Mouse (Mus musculus) ES-E14 (cell line): ENCODE measurements around the gene Cyb561.

Source experiments
- HCFC1 ChIP-seq: IDR thresholded peaks from 2 replicates; pipeline ENCODE4 v1.6.1; 2012; ENCODE audit warnings: low read length, inconsistent platforms, borderline replicate concordance; ENCODE audit not compliant: insufficient read depth
- MAFK ChIP-seq: IDR thresholded peaks from 2 replicates; pipeline ENCODE4 v1.6.1; 2014; ENCODE audit warnings: mild to moderate bottlenecking, low read depth, low read length, inconsistent platforms; ENCODE audit not compliant: insufficient read depth
- ZC3H11A ChIP-seq: IDR thresholded peaks from 2 replicates; pipeline ENCODE4 v1.6.1; 2012; ENCODE audit warnings: low read depth, mild to moderate bottlenecking, inconsistent platforms, low read length, borderline replicate concordance
- ZNF384 ChIP-seq: IDR thresholded peaks from 2 replicates; pipeline ENCODE4 v1.6.1; 2012; ENCODE audit warnings: low read depth, low read length, inconsistent platforms

DNA sequence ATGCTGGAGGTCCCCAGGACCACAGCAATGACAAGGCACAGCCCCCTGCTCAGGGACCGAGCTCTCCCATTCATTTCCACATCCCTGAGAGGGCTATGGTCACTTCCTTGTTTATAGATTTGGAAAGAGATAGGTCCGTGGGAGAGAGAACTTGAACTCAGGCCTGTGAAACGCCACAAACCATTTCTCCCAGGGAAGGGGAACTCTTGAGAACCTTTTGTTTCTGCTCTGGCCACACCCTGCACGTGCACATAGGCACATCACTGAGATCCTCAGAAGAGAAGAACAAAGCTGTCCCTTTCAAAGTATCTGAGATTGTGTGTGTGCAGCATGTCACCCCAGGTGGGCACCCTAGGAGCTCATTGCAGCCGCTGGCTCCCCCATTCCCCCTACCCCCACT is 25.5 kb upstream of the Cyb561 start:
- TF ChIP-seq ZC3H11A (no peak), ZNF384 (no peak), HCFC1 (no peak), MAFK (no peak)
